Mouse (Mus musculus) C2C12 (cell line): ENCODE measurements around the gene Coa5.
A peak's percentile ranks its signal among the peaks of the same experiment; 100 is the strongest.

Experiments used
- CTCF ChIP-seq: IDR thresholded peaks from one replicate; pipeline ENCODE4 v1.5.1; 2011; ENCODE audit not compliant: control insufficient read depth, insufficient read depth, insufficient read length
- MAX ChIP-seq: IDR thresholded peaks from one replicate; pipeline ENCODE4 v1.6.1; 2011; ENCODE audit warnings: mild to moderate bottlenecking, control low read depth

DNA sequence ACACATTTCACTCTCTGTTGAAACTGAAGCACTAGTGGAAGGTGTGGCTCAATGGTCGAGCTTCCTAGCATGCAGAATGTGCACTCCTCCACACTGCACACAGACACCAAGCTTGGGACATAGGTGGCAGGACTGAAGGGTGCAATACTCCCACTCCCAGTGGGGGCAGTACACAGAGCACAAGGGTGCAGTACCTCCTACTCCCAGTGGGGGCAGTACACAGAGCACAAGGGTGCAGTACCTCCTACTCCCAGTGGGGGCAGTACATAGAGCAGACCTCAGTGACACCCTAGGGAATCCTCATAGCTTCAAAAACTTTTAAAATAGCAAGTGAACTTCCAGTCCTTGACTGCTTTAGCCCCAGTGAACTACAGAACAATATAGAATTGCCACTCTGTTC lies 10.5 kb downstream of the Coa5 start:
- peak; percentile 66 for TF ChIP-seq CTCF
- no peak for TF ChIP-seq MAX
